Mouse (Mus musculus) embryonic facial prominence, embryonic 10.5 days (tissue): Measurements from ENCODE around the gene Vmac. TPM values are rescaled to one million over a fixed set of nuclear protein-coding genes. Genes with fewer than 3 reads are reported as not detected.
A peak's percentile ranks its signal among the peaks of the same experiment; 100 is the strongest.

Source experiments
- DNase-seq: peaks from one replicate; pipeline ENCODE4 v3.0.0-alpha.2; 2017; ENCODE audit warnings: low spot score
- H3K27ac ChIP-seq: fragments of 300-500 bp; sonication (generic); replicated peaks from 2 replicates; pipeline ENCODE4 v1.5.1; 2016; ENCODE audit warnings: mild to moderate bottlenecking
- H3K27me3 ChIP-seq: fragments of 300-500 bp; sonication (generic); replicated peaks from 2 replicates; pipeline ENCODE4 v1.6.1; 2016; ENCODE audit warnings: low read depth, mild to moderate bottlenecking; ENCODE audit not compliant: poor library complexity, severe bottlenecking
- H3K36me3 ChIP-seq: fragments of 300-500 bp; sonication (generic); replicated peaks from 2 replicates; pipeline ENCODE4 v1.6.1; 2016; ENCODE audit warnings: mild to moderate bottlenecking, moderate library complexity
- H3K4me1 ChIP-seq: fragments of 300-500 bp; sonication (generic); 2 replicates; pipeline ENCODE4 v1.6.1; 2016
- H3K4me3 ChIP-seq: fragments of 300-500 bp; sonication (generic); 2 replicates; pipeline ENCODE4 v1.5.1; 2016; ENCODE audit warnings: mild to moderate bottlenecking, moderate library complexity
- H3K9me3 ChIP-seq: fragments of 300-500 bp; sonication (generic); 2 replicates; pipeline ENCODE4 v1.6.1; 2016; ENCODE audit warnings: mild to moderate bottlenecking
- WGBS: fragments of 180-500 bp; shearing (Covaris S2); methylation state at CpG from one replicate; pipeline ENCODE4 v1.1.7; 2016; 5-methylcytosine and 5-hydroxymethylcytosine counted together
- polyA plus RNA-seq: library from polyadenylated mRNA; unstranded; fragments of >200 nt; fragmentation: Nextera tagmentation; extraction: Ambion mirVana; gene quantifications from 2 replicates; pipeline ENCODE4 v1.2.1, GENCODE M21; 2016

The Vmac gene
- polyA plus RNA-seq, 1 experiment from 2014 or later = 14.5 TPM

DNA sequence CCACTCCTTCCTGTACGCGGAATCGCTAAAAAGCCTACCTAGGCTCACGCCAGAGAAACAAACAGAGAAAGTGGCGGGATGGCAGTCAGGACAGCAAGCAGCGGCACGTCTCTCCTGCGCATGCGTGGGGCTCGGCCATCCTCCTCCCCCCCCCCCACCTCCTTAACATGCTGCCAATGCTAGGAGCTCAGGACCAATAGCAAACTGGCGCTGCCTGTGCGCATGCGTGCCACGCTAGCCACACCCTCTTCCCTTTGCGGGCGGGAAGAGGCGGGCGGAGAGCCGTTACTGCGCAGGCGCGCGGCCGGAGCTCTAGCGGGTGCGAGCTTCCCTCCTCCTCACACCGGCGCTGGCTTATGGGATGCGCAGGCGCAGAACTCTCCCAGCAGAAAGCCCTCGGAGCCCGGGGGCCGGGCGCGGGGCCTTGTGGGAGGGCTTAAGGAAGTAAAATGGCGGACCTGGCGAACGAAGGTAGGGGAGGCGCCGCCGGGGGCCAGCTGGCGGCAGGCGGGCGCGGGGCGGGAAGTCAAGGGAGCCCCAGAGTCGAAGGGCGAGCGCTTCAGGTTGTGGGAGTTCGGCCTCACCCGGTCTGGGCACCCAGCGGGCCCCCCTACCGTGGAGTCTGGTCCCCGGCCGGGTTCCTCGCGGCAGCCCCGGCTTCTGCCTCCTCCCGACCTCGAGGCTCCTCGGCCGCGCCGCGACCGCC lies 44.7 kb downstream of the Vmac start, which contains the start of gene Ranbp3:
Gene Ranbp3 (plus strand): TSS at position 354 of the 706 bp plus-strand sequence.
- WGBS = under 1% methylated on average over 66 of the region's 66 CpGs
- peak; percentile 100 for DNase-seq
- H3K36me3 ChIP-seq = peaks cover 36% of the 10 kb centered on the region
- H3K4me1 ChIP-seq = peaks cover 40% of the 10 kb centered on the region
- H3K27ac ChIP-seq = peak within 1 kb of the TSS; percentile 97
- H3K27me3 ChIP-seq = peaks cover 6% of the 10 kb centered on the region
- H3K9me3 ChIP-seq = no peaks in the 10 kb centered on the region
- peak within 1 kb of the TSS; percentile 86 for H3K4me3 ChIP-seq

DNA sequence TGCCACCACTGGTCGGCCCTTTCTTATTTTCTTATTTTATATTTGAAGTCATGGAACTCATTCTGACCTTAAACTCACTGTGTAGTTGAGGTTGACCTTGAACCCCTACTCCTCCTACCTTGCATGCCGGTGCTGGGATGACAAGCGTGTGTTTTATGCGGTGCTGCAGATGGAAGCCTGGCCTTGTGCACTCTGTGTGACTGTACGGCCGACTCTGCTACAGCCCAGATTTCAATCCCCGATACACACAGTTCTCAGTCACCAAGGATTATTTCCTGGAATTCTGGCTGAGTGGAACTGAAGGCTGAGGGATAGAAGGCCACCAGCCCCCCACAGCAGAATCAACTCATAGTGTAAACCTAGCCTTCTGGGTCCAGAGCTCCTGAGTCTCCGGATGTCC lies 48.1 kb downstream of the Vmac start:
- Histone ChIP-seq H3K36me3 (peaks cover 3% of the 10 kb centered on the region), H3K27me3 (peaks cover 22% of the 10 kb centered on the region), H3K4me1 (peaks cover 28% of the 10 kb centered on the region), H3K27ac (no peak overlapping the region), H3K4me3 (no peak overlapping the region), H3K9me3 (no peaks in the 10 kb centered on the region)
- 88% methylated on average over 8 of the region's 8 CpGs for WGBS
- DNase-seq = no peak

DNA sequence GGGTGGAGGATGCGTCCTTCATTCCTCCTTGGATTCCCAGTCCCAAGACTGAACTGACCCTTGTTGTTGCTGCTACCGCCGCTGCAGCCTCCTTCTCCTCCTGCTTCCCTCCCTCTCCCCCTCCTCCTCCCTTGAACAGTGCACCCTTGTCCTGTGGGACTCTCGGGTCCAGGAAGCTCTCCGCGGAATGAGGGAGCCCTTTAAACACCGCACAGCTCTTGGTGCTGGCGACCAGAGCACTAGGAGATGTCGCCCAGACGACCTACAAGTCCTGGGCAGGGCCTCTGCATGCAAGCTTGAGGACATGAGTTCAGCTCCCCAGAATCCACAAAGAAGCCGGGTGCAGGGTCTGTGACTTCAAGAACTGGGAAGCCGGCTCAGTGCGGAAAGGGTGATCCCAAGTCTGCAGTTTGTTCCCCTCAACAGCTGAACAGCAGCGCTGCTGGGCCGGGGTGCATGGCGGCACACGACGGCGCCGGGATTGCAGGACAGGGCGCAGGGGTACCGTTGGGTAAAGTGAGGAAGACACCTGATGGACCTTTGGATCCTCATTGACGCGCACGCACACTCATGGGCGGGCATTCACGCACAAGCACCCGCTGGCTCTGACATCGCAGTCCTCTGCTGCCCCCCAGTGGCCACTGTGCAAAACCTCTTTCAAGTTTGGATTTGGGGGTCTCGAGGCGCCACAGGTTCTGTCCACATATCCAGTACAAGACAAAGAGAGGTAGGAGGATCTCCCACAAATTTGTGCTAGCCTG lies 49.3 kb downstream of the Vmac start:
- peak; percentile 93 for DNase-seq
- H3K27me3 ChIP-seq = peaks cover 22% of the 10 kb centered on the region
- H3K4me3 ChIP-seq = peak overlapping the region; percentile 61
- no peaks in the 10 kb centered on the region for H3K9me3 ChIP-seq
- H3K36me3 ChIP-seq = no peaks in the 10 kb centered on the region
- H3K4me1 ChIP-seq = peaks cover 32% of the 10 kb centered on the region
- peak overlapping the region; percentile 72 for H3K27ac ChIP-seq
- 4% methylated on average over 31 of the region's 31 CpGs for WGBS

DNA sequence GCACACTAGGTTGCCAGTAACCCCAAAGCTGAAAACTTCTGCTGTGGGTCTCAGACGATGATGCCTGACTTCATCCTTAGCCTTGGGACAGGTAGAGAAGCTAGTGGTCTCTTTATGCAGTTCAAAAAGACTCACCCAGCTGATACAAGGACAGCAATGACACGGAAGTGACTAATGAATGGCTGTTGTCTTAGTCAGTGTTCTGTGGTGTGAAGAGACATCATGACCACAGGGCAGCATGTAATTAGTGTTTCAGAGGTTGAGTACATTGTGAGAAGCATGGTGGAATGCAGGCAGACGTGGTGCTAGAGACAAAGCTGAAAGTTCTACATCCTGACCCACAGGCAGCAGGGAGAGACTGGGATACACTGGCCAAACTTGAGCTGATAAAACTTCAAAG lies 50.2 kb downstream of the Vmac start:
- H3K27ac ChIP-seq = no peak overlapping the region
- H3K4me3 ChIP-seq = no peak overlapping the region
- peaks cover 30% of the 10 kb centered on the region for H3K4me1 ChIP-seq
- no peaks in the 10 kb centered on the region for H3K9me3 ChIP-seq
- H3K36me3 ChIP-seq = no peaks in the 10 kb centered on the region
- no peak for DNase-seq
- H3K27me3 ChIP-seq = peaks cover 22% of the 10 kb centered on the region
- WGBS = 76% methylated on average over 3 of the region's 3 CpGs

DNA sequence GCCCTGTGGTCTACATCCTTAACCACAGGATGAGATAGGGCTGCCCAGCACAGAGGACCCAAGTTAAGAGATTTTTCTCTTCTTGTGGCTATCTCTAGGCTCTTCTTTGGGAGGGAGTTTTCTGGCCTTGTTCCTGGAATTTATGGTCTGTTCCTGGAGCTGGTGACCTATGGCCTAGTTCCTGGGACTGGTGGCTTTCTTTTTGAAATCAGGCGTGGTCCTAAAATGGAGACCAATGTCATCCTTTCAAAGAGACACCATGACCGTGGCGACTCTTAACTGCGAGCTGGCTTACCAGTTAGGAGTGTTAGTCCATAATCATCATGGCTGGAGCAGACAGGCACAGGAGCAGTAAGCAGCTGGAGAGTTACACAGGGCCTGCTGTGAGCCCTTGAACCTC lies 51.4 kb downstream of the Vmac start:
- DNase-seq = no peak
- H3K27ac ChIP-seq = no peak overlapping the region

DNA sequence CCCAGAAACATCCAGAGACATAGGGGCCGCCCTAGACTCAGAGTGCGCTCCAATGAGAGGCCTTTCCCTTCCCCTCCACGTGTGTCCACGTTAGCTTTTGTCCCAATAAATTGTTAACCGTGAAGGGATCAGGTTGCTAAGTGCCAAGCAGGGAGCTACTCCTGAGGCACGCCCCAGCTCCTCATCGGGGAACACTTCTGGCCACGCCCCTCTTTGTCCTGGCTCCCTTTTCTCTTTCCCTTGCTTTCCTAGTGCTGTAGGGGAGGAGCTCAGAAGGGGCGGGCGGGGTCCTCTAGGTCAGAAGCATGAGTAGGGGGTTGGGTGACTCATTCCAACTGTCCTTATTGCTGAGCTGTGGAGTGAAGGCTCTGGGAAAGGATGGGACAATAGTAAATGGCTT lies 53.5 kb downstream of the Vmac start:
- peak overlapping the region; percentile 80 for H3K27ac ChIP-seq
- 4% methylated on average over 10 of the region's 10 CpGs for WGBS
- H3K9me3 ChIP-seq = no peaks in the 10 kb centered on the region
- peak overlapping the region; percentile 47 for H3K4me3 ChIP-seq
- H3K4me1 ChIP-seq = peaks cover 24% of the 10 kb centered on the region
- H3K27me3 ChIP-seq = peaks cover 22% of the 10 kb centered on the region
- H3K36me3 ChIP-seq = no peaks in the 10 kb centered on the region
- peak; percentile 77 for DNase-seq

More for the DNA sequence above, 51.4 kb downstream of the Vmac start:
- peaks cover 22% of the 10 kb centered on the region for H3K27me3 ChIP-seq
- WGBS = 94% methylated on average over 4 of the region's 4 CpGs
- no peak overlapping the region for H3K4me3 ChIP-seq
- H3K9me3 ChIP-seq = no peaks in the 10 kb centered on the region
- peaks cover 24% of the 10 kb centered on the region for H3K4me1 ChIP-seq
- no peaks in the 10 kb centered on the region for H3K36me3 ChIP-seq

Other genes with a start within 250 kb of the Vmac start
- gene Ptprs, start 241.5 kb downstream of the Vmac start, polyA plus RNA-seq = 85.0 and 86.4 TPM in 2 replicates
- not detected in 2 replicates for gene Znrf4, start 205.6 kb downstream of the Vmac start, polyA plus RNA-seq
- 0.96 and 1.2 TPM in 2 replicates for gene Gm20219, start 163.6 kb downstream of the Vmac start, polyA plus RNA-seq
- 92.4 and 98.6 TPM in 2 replicates for gene Safb2, start 133.4 kb downstream of the Vmac start, polyA plus RNA-seq
- 158 and 162 TPM in 2 replicates for gene Safb, start 133.2 kb downstream of the Vmac start, polyA plus RNA-seq
- 190 and 205 TPM in 2 replicates for gene 2410015M20Rik, start 108.3 kb downstream of the Vmac start, polyA plus RNA-seq
- 1,580 and 1,631 TPM in 2 replicates for gene Rpl36, start 104.6 kb downstream of the Vmac start, polyA plus RNA-seq
- gene Lonp1, start 91.1 kb downstream of the Vmac start, polyA plus RNA-seq = 56.5 and 59.0 TPM in 2 replicates
- gene Catsperd, start 89.9 kb downstream of the Vmac start, polyA plus RNA-seq = 0.73 and 0.77 TPM in 2 replicates
- gene Ranbp3, start 44.7 kb downstream of the Vmac start, polyA plus RNA-seq = 132 and 138 TPM in 2 replicates
- gene Ndufa11, start 255 bp downstream of the Vmac start, polyA plus RNA-seq = 388 and 402 TPM in 2 replicates
- 4.5 and 4.7 TPM in 2 replicates for gene Nrtn, start 39.5 kb upstream of the Vmac start, polyA plus RNA-seq
- 45.0 and 45.6 TPM in 2 replicates for gene Dus3l, start 46.7 kb upstream of the Vmac start, polyA plus RNA-seq
- gene Prr22, start 52.2 kb upstream of the Vmac start, polyA plus RNA-seq = 1.7 and 1.8 TPM in 2 replicates
- gene Rfx2, start 113.0 kb upstream of the Vmac start, polyA plus RNA-seq = 4.0 and 5.3 TPM in 2 replicates
- not detected in 2 replicates for gene Acsbg2, start 156.4 kb upstream of the Vmac start, polyA plus RNA-seq
- gene 1700061G19Rik, start 157.5 kb upstream of the Vmac start, polyA plus RNA-seq = 0.44 and 0.52 TPM in 2 replicates
- 70.9 and 73.1 TPM in 2 replicates for gene Mllt1, start 217.4 kb upstream of the Vmac start, polyA plus RNA-seq